Mouse (Mus musculus): ENCODE measurements around the gene Whrn.

GRCm38 (mm10) chr4:63542209-63542608 lies 46.4 kb upstream of the Whrn start:
- TF ChIP-seq USF1 (IDR thresholded peaks at IDR 0.05; ENCODE audit: low read depth) (no peak), MYOG (IDR thresholded peaks at IDR 0.05; ENCODE audit: control insufficient read depth, extremely low read depth, insufficient read length) (no peak), CTCF (IDR thresholded peaks at IDR 0.05; ENCODE audit: control insufficient read depth, insufficient read depth, insufficient read length) (no peak)
